Mouse (Mus musculus): ENCODE measurements around the gene Magi2.
"Not testable (repeated sequence)": the region's sequence is repeated elsewhere in the genome, so short reads cannot be mapped to it uniquely, and the experiment has no call there.

Magi2 gene

DNA sequence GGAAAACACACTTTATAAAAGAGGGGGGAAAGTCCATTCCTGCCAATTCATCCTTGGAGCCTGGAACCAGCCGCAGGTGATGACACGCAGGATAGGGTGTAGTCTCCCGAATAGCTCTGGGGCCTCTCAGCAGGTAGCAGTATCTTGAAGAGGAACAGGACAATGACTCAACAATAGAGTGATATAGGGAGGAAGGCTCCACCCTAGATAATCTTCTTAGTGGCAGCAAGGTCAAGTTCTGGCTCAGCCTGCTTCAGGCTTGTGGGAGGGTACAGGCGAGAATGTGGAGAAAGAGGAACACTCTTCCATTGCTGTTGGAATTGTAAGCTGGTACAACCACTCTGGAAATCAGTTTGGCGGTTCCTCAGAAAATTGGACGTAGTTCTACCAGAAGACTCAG, 1484.0 kb downstream of the Magi2 start:
- ATAC-seq (ENCODE audit: insufficient number of reproducible peaks, low FRiP score, low TSS enrichment), result not testable (repeated sequence)

DNA sequence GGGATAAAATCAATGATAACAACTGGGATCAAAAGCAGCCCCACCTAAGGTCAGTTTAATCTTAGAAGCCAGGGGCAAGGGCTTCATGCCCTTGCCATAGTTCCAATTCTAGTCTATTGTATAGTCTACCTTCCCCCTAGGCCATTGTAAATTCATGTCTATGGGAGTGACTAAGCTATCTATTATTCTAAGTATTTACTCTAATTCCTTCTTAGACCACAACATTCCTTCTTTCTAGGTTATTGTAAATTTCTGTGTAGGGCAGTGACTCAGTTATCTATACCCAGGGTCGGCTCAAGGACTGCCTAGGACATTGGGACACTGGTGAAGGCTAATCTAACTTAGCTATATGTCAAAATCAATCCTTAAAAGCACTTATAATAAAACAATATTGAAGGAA, 1487.8 kb downstream of the Magi2 start:
- ATAC-seq (ENCODE audit: insufficient number of reproducible peaks, low FRiP score, low TSS enrichment), result not testable (repeated sequence)

DNA sequence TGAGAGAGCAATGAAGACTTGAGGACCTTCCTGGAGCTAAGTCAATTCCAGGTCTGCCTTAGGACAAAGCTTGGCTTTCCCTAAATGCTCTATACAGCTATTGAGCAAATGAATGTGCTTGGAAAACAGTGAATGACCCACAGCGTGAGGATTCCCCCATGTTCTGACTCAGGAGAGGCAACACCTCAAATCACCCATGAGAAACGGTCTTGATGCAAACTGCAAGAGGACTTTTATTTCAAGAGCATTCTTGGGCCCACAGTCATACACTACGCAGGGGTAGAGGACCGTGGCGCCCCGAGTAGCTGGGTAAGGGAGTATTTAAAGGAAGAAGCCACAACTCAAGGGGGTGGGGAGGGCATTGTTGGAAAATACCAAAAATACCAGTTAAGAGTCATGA, 1489.1 kb downstream of the Magi2 start:
- not testable (repeated sequence) for ATAC-seq (ENCODE audit: insufficient number of reproducible peaks, low FRiP score, low TSS enrichment)

DNA sequence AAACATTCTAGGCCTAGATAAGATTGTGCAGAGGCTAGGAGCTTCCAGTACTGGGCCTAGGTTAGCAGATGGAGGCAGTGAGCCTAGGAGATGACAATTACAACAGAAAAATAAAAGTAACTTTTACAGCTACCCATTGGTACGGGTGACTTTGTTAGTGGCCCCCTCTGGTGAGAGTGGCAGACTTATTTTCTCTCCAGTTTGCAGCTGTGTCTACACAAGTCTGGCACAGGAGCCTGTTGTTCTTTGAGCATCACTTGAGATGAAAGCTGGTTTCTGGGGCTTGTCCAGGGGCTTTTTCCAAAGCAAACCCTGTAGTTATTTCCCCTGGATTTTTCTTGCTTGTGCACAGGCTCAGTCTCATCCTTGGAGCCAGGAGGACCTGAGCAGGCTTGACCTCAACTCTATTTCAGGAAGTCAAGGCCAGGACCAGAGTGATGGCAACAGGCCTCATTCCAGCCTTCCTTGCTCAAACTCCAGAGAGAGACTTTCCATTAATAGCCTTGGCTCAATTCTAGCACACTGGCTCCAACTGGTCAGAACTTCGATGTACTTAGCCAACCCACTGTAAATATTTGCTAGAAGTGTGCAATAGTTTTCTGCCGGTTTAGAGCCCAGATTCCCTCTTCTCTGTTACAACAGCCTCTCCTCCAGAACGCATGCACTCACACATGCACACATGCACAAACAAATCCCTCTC, 1493.5 kb downstream of the Magi2 start:
- no peak for ATAC-seq (ENCODE audit: insufficient number of reproducible peaks, low FRiP score, low TSS enrichment)

DNA sequence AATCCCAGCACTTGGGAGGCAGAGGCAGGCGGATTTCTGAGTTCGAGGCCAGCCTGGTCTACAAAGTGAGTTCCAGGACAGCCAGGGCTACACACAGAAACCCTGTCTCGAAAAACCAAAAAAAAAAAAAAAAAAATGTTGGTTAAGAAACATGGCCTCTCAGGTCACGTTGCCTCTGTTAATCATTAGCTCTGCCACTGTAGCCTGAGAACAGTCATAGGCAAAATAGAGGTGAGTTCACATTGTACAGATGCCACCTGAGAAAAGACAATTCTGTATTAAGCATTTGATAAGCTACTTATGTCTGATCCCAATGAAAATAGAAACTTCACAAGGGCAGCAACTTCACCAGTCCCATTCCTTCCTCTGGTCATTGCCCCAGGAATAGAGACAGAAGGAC, 1496.4 kb downstream of the Magi2 start:
- not testable (repeated sequence) for ATAC-seq (ENCODE audit: insufficient number of reproducible peaks, low FRiP score, low TSS enrichment)

DNA sequence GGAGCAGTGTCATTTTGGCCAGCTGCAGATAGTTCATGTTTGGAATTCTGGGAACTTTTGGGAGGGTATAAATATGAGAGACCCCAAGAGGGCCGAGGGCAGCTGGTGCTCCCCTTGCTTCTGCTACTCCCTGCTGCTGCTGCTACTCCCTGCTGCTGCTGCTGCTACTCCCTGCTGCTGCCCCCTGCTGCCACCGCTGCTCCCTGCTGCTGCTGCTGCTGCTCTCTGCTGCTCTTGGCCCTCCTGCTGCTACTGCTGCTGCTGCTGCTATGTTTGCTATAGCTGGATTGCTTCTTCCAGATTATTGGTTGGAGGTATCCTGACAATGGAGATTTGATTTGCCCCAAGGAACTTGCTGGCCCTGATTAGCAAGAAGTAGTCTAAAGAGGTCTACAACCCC, 1512.0 kb downstream of the Magi2 start:
- no peak for ATAC-seq (ENCODE audit: insufficient number of reproducible peaks, low FRiP score, low TSS enrichment)

DNA sequence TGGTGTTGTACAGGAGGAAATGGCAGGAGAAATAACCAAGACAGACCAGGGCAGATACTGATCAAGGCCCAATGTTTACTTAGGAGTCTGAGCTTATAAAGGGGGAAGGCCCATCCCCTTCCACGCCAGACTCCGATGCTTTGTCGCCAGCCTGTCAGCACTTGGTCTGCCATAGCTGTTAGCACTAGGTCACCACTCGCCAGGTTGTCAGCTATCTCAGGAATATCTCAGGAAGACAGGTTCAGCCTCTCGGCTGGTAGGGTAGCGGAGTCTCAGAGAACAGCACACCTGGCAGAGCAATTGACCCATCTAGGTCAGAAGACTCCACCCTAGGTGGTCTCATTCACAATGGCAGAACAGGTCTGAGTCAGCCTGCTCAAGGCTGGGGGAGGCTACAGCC, 1514.4 kb downstream of the Magi2 start:
- ATAC-seq (ENCODE audit: insufficient number of reproducible peaks, low FRiP score, low TSS enrichment), result no peak

DNA sequence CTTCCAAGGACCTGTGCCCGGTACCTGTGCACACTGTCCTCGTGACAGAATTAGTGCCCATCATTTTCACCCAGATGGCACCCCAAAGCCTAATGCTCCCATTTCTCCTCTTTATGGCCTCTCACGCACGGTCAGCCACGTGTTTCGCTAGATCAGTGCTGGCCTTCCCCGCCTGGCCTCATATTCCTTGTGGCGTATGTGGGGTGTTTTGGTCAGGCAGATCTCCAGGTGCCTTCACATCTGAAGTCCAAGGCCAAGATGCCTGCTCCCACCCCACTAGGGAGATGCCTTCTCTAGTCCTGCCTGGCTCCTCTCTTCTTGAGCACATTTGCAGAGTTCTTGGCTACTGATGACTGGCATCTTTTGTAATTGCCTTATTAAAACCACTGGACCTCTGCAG, 1515.1 kb downstream of the Magi2 start:
- ATAC-seq (ENCODE audit: insufficient number of reproducible peaks, low FRiP score, low TSS enrichment), result no peak

DNA sequence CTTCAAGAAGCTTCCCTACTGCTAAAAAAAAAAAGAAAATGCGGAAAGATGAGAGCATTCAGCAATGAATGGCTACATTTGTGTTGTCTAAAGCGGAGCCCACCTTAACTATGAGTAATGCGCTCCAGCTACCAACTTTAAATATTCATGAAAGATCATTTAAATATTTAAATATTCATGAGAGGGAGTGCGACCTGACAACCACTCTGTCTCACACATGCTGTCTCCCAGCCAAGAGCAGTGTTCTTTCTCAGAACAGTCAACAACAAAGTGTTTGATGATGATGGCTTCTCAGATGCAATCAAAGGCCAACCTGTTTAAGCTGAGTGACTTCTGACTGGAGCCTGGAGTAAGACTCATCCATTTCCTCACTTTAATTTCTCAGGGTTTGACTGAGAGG, 1521.3 kb downstream of the Magi2 start:
- ATAC-seq (ENCODE audit: insufficient number of reproducible peaks, low FRiP score, low TSS enrichment), result no peak

DNA sequence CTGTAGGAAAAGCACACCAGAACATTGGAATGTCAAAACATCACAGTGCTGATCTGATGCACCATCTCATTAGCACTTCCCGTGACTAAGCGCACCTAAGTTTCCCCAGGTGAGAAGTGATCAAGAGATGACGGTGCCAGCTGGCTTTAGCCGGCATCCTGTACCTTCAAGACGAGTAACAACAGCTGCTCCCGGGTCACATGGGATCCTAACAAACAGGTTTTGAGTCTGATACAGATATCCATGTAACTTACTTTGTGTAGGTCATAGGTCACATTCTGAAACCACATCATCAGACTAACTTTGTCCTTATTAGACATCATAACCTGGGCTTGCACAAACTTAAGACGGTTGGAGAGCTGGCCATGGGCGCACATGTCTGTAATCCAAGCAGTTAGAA, 1522.0 kb downstream of the Magi2 start:
- no peak for ATAC-seq (ENCODE audit: insufficient number of reproducible peaks, low FRiP score, low TSS enrichment)

DNA sequence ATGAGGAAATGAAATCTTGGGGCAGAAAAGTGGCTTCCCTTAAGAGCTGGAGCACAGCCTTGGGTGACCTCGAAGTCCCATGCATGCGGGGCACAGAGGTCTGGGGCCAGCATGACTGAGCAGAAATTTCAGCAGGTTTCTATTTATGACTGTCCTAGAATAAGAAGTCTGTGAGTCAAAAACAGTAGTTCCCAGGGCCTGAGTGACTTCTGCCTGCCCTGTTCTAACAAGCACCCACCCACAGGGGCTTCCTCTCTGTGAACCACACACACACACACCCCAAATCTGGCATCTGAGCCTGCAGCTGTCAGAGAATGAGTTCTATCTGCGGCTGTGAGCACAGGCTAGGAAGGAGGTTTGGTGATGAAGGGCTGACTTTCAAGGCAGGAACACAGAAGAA, 1522.7 kb downstream of the Magi2 start:
- no peak for ATAC-seq (ENCODE audit: insufficient number of reproducible peaks, low FRiP score, low TSS enrichment)

DNA sequence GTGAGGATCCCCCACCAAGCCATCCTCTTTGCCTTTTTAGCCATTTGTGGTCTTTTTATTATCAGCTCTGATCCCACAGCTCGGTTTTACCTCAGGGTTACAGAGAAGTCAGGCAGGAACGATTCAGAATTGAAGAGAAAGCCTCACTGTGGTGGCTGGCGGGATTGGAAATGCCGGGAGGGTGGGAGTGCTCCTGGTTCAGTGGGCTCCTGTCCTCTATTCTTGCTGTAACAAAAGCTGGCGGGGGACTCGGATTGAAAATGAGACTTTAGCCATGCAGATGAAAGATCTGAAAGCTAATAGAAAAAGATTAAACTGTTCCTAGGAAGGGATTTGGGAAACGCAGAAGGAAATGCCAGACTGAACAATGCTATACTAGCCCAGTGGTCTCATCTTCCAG, 1524.2 kb downstream of the Magi2 start:
- ATAC-seq (ENCODE audit: insufficient number of reproducible peaks, low FRiP score, low TSS enrichment), result no peak

DNA sequence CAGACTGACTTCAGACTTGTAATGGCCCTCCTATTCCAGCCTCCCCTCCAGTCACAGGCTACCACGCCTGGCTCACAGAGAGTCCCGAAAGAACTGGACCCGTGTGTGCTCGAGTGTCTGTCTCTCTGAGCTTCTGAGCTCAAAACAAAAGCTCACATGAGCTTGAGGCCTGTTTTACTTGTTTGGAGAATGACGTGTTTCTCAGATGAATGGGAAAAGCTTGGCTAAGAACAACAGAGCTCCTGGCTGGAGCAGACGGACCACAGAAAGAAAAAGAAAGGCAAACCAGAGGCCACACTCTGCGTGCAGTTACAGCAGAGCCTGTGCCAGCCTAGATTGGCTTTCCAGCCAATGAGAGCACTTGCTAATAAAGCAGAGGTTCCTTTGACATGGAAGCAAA, 1524.9 kb downstream of the Magi2 start:
- ATAC-seq (ENCODE audit: insufficient number of reproducible peaks, low FRiP score, low TSS enrichment), result no peak

DNA sequence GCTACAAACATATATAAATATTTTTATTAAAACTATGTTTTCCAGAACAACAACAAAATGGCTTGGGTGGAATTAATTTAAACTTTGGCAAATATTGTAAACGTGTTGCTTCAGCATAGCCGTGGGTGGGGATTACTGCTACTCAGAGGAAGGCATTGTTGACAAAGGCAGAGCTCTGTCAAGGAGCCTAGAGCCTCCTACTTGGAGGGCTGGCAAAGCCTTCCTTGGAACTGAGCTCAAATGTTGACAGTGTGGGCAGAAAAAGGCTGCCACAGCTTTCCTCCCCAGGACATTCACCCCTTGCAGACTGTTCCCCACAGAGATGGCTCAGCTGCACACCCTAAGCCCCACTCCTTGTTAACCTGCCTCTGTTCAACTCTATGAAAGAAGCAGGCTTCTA, 1526.3 kb downstream of the Magi2 start:
- no peak for ATAC-seq (ENCODE audit: insufficient number of reproducible peaks, low FRiP score, low TSS enrichment)

DNA sequence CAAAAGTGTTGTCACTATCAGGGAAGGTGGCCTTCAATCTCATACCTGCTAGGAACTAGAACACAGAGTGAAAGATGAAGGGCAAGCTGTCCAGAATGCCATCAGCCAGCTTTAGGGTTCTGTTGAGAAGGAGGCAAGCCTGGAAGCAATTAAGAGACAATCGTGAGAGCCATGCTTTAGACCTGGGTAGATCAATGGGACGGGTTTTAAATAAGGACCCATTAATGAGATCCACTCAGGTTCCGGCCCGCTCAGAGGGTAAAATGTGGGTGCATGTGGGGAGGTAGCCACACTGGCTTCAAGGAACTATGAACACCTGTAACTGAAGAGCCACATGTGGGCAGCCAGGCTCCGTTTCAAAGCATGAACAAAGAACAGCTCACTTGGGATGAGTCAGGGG, 1527.1 kb downstream of the Magi2 start:
- no peak for ATAC-seq (ENCODE audit: insufficient number of reproducible peaks, low FRiP score, low TSS enrichment)
